Comparison of ENCODE assay signal across 28 mouse cellular contexts in the genomic region with DNA sequence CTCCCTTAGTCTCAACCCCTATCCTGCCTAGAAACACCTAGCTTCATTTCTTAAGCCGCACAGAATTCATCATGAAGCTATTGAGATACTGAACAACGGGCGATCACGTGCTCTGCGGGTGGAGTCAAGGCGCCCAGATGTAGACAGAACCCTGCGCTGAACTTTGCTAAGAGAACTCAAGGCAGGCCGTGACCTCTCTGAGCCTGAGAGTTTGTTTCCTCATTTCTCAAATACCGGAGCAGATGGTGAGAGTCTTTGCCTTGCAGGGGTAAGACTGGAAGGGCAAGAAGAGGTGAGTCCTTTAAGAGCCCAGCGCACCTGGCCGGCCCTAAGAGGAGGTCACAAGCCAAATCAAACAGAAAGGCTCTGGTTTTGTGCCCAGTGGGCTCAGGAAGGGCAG. TPM values are rescaled to one million over a fixed set of nuclear protein-coding genes. Genes with fewer than 3 reads are reported as not detected.
DNase-seq lines count a peak whose midpoint lies in the region; ATAC-seq and TF ChIP-seq lines count a peak whose summit lies in the region.
"Had no signal": no experiment of that assay in that cellular context is flagged by ENCODE, and none has a peak within 500 bp of the region (broad histone marks: within the 10 kb centered on the region; RNA-seq: fewer than 3 reads in every experiment).

No protein-coding gene starts in this region.

- ATAC-seq in liver, embryonic 12.5 days: no peak
- ATAC-seq in lung, embryonic 14.5 days (ENCODE audit: insufficient read depth): no peak
- ATAC-seq: forebrain, postnatal 0 days; liver, postnatal 0 days had no signal

- no peaks in the 10 kb centered on the region for H3K36me3 ChIP-seq in liver, adult 2 months (ENCODE audit: control insufficient read depth, insufficient read depth, low read length)
- no peaks in the 10 kb centered on the region for H3K36me3 ChIP-seq in liver, embryonic 12.5 days
- 0 out of 2 replicates have a peak, but pooled peaks cover 3% of the 10 kb centered on the region for H3K36me3 ChIP-seq in lung, embryonic 14.5 days (ENCODE audit: insufficient read depth)
- H3K36me3 ChIP-seq: hindbrain, embryonic 12.5 days; neural tube, embryonic 13.5 days had no signal

- WGBS in liver, adult 2 months: 75% methylated on average over 11 of the region's 11 CpGs
- WGBS in liver, embryonic 12.5 days (ENCODE audit: insufficient replicate concordance): 77% methylated on average over 11 of the region's 11 CpGs
- 66% methylated on average over 11 of the region's 11 CpGs for WGBS in lung, embryonic 14.5 days

- no peaks in the 10 kb centered on the region for H3K9me3 ChIP-seq in liver, embryonic 12.5 days (replicated peaks)
- no peaks in the 10 kb centered on the region for H3K9me3 ChIP-seq in lung, embryonic 14.5 days (ENCODE audit: low read depth, low read length)
- H3K9me3 ChIP-seq: heart, embryonic 13.5 days; hindbrain, embryonic 12.5 days; neural tube, embryonic 13.5 days had no signal

- H3K27ac ChIP-seq in liver, adult 2 months (replicated peaks; ENCODE audit: insufficient read depth, low read depth, low read length): peak overlapping the region; percentile 15; the same call in 1 of the 2 replicates
- H3K27ac ChIP-seq in liver, embryonic 12.5 days: no peak overlapping the region
- 0 out of 2 replicates have a peak overlapping the region, but pooled peaks have one; percentile 12 for H3K27ac ChIP-seq in lung, embryonic 14.5 days (ENCODE audit: low read depth)
- H3K27ac ChIP-seq: forebrain, embryonic 10.5 days; heart, adult 2 months; heart, embryonic 13.5 days; hindbrain, embryonic 12.5 days; kidney, postnatal 0 days; neural tube, embryonic 13.5 days had no signal

- H3K4me3 ChIP-seq in liver, adult 2 months (ENCODE audit: insufficient read depth, low read depth, low read length): no peak overlapping the region
- H3K4me3 ChIP-seq in liver, embryonic 12.5 days: no peak overlapping the region
- H3K4me3 ChIP-seq in lung, embryonic 14.5 days (ENCODE audit: low read depth, low read length): no peak overlapping the region
- H3K4me3 ChIP-seq: forebrain, embryonic 10.5 days; heart, adult 2 months; heart, embryonic 13.5 days; hindbrain, embryonic 12.5 days; neural tube, embryonic 13.5 days had no signal

- no peaks in the 10 kb centered on the region for H3K27me3 ChIP-seq in liver, adult 2 months (ENCODE audit: control insufficient read depth, insufficient read depth, low read length)
- no peaks in the 10 kb centered on the region for H3K27me3 ChIP-seq in liver, embryonic 12.5 days (replicated peaks)
- no peaks in the 10 kb centered on the region for H3K27me3 ChIP-seq in lung, embryonic 14.5 days (ENCODE audit: insufficient read depth, low read length)
- H3K27me3 ChIP-seq: heart, embryonic 13.5 days; hindbrain, embryonic 12.5 days; neural tube, embryonic 13.5 days had no signal

- H3K79me2 ChIP-seq in liver, adult 2 months (ENCODE audit: control insufficient read depth, insufficient read depth, low read length): peaks cover 30% of the 10 kb centered on the region; the same call in 1 of the 2 replicates

- H3K9ac ChIP-seq in liver, adult 2 months (ENCODE audit: low read depth, low read length): no peak overlapping the region
- no peak overlapping the region for H3K9ac ChIP-seq in liver, embryonic 12.5 days
- H3K9ac ChIP-seq in lung, embryonic 14.5 days: no peak overlapping the region
- H3K9ac ChIP-seq: forebrain, postnatal 0 days; heart, embryonic 13.5 days; hindbrain, embryonic 12.5 days; liver, postnatal 0 days; neural tube, embryonic 13.5 days had no signal

- intact Hi-C loops in left cerebral cortex, postnatal 10 days (cut with DNase I): no loop called here
- intact Hi-C loops in left cerebral cortex, postnatal 25 days (cut with DNase I): loop anchor here (5.0 kb wide), 1 partner anchor 70 kb away; no protein-coding TSS in a partner anchor

- DNase-seq in liver, adult 2 months (ENCODE audit: extremely low read depth, low read depth, low spot score): peak; percentile 39
- DNase-seq in lung, embryonic 14.5 days: no peak
- DNase-seq in lung, postnatal 25 days (ENCODE audit: low spot score): peak; percentile 78
- peak; percentile 60 for DNase-seq in yolk sac, embryonic 10.5 days (ENCODE audit: low spot score)
- DNase-seq in heart, postnatal 4 days: no peak
- DNase-seq in left cerebral cortex, postnatal 10 days (ENCODE audit: extremely low spot score in 1 of 2, low spot score in 2 of 2): no peak
- DNase-seq in left cerebral cortex, postnatal 25 days (ENCODE audit: low spot score in 2 of 2): no peak
- DNase-seq: adrenal gland, postnatal 14 days; cerebellum, adult 9-10 months; forebrain, postnatal 0 days; gastrocnemius, postnatal 36 days; heart, adult 2 months; heart, postnatal 14 days; kidney, adult 18-20 months; layer of hippocampus, adult 9-11 months; left cerebral cortex, postnatal 4 days; liver; liver, postnatal 0 days; midbrain, embryonic 14.5 days; thymus, postnatal 14 days had no signal

- H3K4me2 ChIP-seq in liver, embryonic 12.5 days: no peak overlapping the region
- 0 out of 2 replicates have a peak overlapping the region, but pooled peaks have one; percentile 7 for H3K4me2 ChIP-seq in lung, embryonic 14.5 days
- H3K4me2 ChIP-seq: heart, embryonic 13.5 days; hindbrain, embryonic 12.5 days; neural tube, embryonic 13.5 days had no signal

- TF ChIP-seq CTCF in liver, adult 2 months (IDR thresholded peaks at IDR 0.05; ENCODE audit: low read depth, low read length): no peak
- no peak for TF ChIP-seq CTCF in lung, embryonic 14.5 days (IDR thresholded peaks at IDR 0.05; ENCODE audit: low read depth)

- H3K4me1 ChIP-seq in liver, adult 2 months (ENCODE audit: control insufficient read depth, insufficient read depth, low read length): peaks cover 13% of the 10 kb centered on the region
- peaks cover 31% of the 10 kb centered on the region for H3K4me1 ChIP-seq in liver, embryonic 12.5 days
- H3K4me1 ChIP-seq in lung, embryonic 14.5 days (ENCODE audit: insufficient read depth): peaks cover 17% of the 10 kb centered on the region

- no peak for TF ChIP-seq POLR2A in liver, adult 2 months (IDR thresholded peaks at IDR 0.05; ENCODE audit: extremely low read depth, insufficient read depth, low read length)

RNA-seq across cellular contexts. Expression of gene Tcf7l1, which starts 52.2 kb away (rescaled TPM):
- total RNA-seq in liver, adult 2 months (2014; rRNA removed): 0.92 and 1.1 TPM in 2 replicates
- polyA plus RNA-seq in liver, adult 2 months (2012; rRNA removed): 5.0 and 6.9 TPM in 2 replicates
- 6.7 and 7.8 TPM in 2 replicates for polyA plus RNA-seq in liver, embryonic 12.5 days (2016; fragmentation: Nextera tagmentation; extraction: Ambion mirVana)
- polyA plus RNA-seq in lung, embryonic 14.5 days (2014; fragmentation: Nextera tagmentation; extraction: Ambion mirVana): 38.3 and 41.1 TPM in 2 replicates
- 10 to 100 TPM; 24.2 to 26.5 TPM for total RNA-seq in heart, postnatal 4 days (2021)
- total RNA-seq in left cerebral cortex, postnatal 10 days (2021): 1 to 10 TPM; 3.4 to 3.6 TPM
- 1 to 10 TPM; 2.0 to 3.6 TPM for total RNA-seq in left cerebral cortex, postnatal 25 days (2021)
- total RNA-seq: common myeloid progenitor, adult 5-6 weeks; MEL had no signal

Comparison
In these comparisons a context has a peak if more than half of its experiments do, and no peak if none do; other contexts are left out.
1. DNase-seq: peak in liver, adult 2 months (single experiment), lung, postnatal 25 days (single experiment) and yolk sac, embryonic 10.5 days (single experiment); none in lung, embryonic 14.5 days (single experiment), heart, postnatal 4 days (single experiment), left cerebral cortex, postnatal 10 days (0 of 2) and left cerebral cortex, postnatal 25 days (0 of 2).
2. RNA of gene Tcf7l1, which starts 52.2 kb away (total RNA-seq): 24.2 to 26.5 TPM in heart, postnatal 4 days; 2.0 to 3.6 TPM in left cerebral cortex, postnatal 25 days, 3.4 to 3.6 TPM in left cerebral cortex, postnatal 10 days and 0.92 to 1.1 TPM in liver, adult 2 months; every median in the first group is over 4 times any median in the second.